Mouse (Mus musculus): ENCODE measurements around the gene Myo5c.

Myo5c gene

GRCm38 (mm10) chr9:75231841-75232746, at the start of gene Myo5c:
Gene Myo5c, plus strand, starts transcription at chr9:75232020.
- DNase-seq (ENCODE audit: extremely low read depth, low read depth): no peak

GRCm38 (mm10) chr9:75187646-75188260, 44.1 kb upstream of the Myo5c start:
- DNase-seq (ENCODE audit: extremely low read depth, low read depth): no peak

GRCm38 (mm10) chr9:75193858-75194257, 38.0 kb upstream of the Myo5c start:
- DNase-seq (ENCODE audit: extremely low read depth, low read depth): no peak

- peak; percentile 44 for DNase-seq (ENCODE audit: extremely low read depth, low read depth)
Observed at GRCm38 (mm10) chr9:75196335-75196734, 35.5 kb upstream of the Myo5c start.

GRCm38 (mm10) chr9:75197297-75197696, 34.5 kb upstream of the Myo5c start:
- DNase-seq (ENCODE audit: extremely low read depth, low read depth): no peak

GRCm38 (mm10) chr9:75201506-75201905, 30.3 kb upstream of the Myo5c start:
- no peak for DNase-seq (ENCODE audit: extremely low read depth, low read depth)

- no peak for DNase-seq (ENCODE audit: extremely low read depth, low read depth)
Observed at GRCm38 (mm10) chr9:75202036-75202435, 29.8 kb upstream of the Myo5c start.

GRCm38 (mm10) chr9:75209246-75209645, 22.6 kb upstream of the Myo5c start:
- no peak for DNase-seq (ENCODE audit: extremely low read depth, low read depth)

- DNase-seq (ENCODE audit: extremely low read depth, low read depth): no peak
Observed at GRCm38 (mm10) chr9:75210269-75210668, 21.6 kb upstream of the Myo5c start.

- no peak for DNase-seq (ENCODE audit: extremely low read depth, low read depth)
Observed at GRCm38 (mm10) chr9:75214743-75215413, 16.9 kb upstream of the Myo5c start.

- DNase-seq (ENCODE audit: extremely low read depth, low read depth): no peak
Observed at GRCm38 (mm10) chr9:75219942-75220341, 11.9 kb upstream of the Myo5c start.

GRCm38 (mm10) chr9:75221420-75222287, 10.2 kb upstream of the Myo5c start:
- DNase-seq (ENCODE audit: extremely low read depth, low read depth): no peak

- DNase-seq (ENCODE audit: extremely low read depth, low read depth): no peak
Observed at GRCm38 (mm10) chr9:75232860-75233259, 1.0 kb downstream of the Myo5c start.

- no peak for DNase-seq (ENCODE audit: extremely low read depth, low read depth)
Observed at GRCm38 (mm10) chr9:75234271-75234741, 2.5 kb downstream of the Myo5c start.

GRCm38 (mm10) chr9:75234983-75235627, 3.3 kb downstream of the Myo5c start:
- DNase-seq (ENCODE audit: extremely low read depth, low read depth): no peak

GRCm38 (mm10) chr9:75235696-75236095, 3.9 kb downstream of the Myo5c start:
- DNase-seq (ENCODE audit: extremely low read depth, low read depth): no peak

GRCm38 (mm10) chr9:75236416-75237308, 4.8 kb downstream of the Myo5c start:
- no peak for DNase-seq (ENCODE audit: extremely low read depth, low read depth)

GRCm38 (mm10) chr9:75238179-75238578, 6.4 kb downstream of the Myo5c start:
- no peak for DNase-seq (ENCODE audit: extremely low read depth, low read depth)

- no peak for DNase-seq (ENCODE audit: extremely low read depth, low read depth)
Observed at GRCm38 (mm10) chr9:75243052-75243451, 11.2 kb downstream of the Myo5c start.
